Mouse (Mus musculus): ENCODE results near the gene Gspt1. TPM values are rescaled to one million over a fixed set of nuclear protein-coding genes. Genes with fewer than 3 reads are reported as not detected.
"Not testable (repeated sequence)": the region's sequence is repeated elsewhere in the genome, so short reads cannot be mapped to it uniquely, and the experiment has no call there.

Gspt1 gene
- polyA plus RNA-seq (2016; fragmentation: Nextera tagmentation; extraction: Ambion mirVana) = 70.6 and 83.2 TPM in 2 replicates

- Histone ChIP-seq H3K27me3 (ENCODE audit: insufficient read depth, poor library complexity, severe bottlenecking) (no peaks in the 10 kb centered on the region), H3K4me3 (peak within 1 kb of the TSS; percentile 99), H3K36me3 (peaks cover 4% of the 10 kb centered on the region; the same call in 1 of the 2 replicates), H3K4me1 (replicated peaks) (peaks cover 18% of the 10 kb centered on the region), H3K27ac (peak within 1 kb of the TSS; percentile 97), H3K9me3 (no peaks in the 10 kb centered on the region)
- DNase-seq (ENCODE audit: low spot score) = peak; percentile 99
- WGBS = under 1% methylated on average over 75 of the region's 76 CpGs
These were observed at the start of gene Gspt1 for GRCm38 (mm10) chr16:11253898-11254722. Gspt1 (minus strand) TSS chr16:11254325.

GRCm38 (mm10) chr16:11303741-11304140 is 49.6 kb upstream of the Gspt1 start:
- no peaks in the 10 kb centered on the region for H3K36me3 ChIP-seq
- no peak overlapping the region for H3K4me3 ChIP-seq
- no peaks in the 10 kb centered on the region for H3K27me3 ChIP-seq (ENCODE audit: insufficient read depth, poor library complexity, severe bottlenecking)
- H3K9me3 ChIP-seq = no peaks in the 10 kb centered on the region
- no peak overlapping the region for H3K27ac ChIP-seq
- DNase-seq (ENCODE audit: low spot score) = no peak
- H3K4me1 ChIP-seq (replicated peaks) = no peaks in the 10 kb centered on the region

- not testable (repeated sequence) for DNase-seq (ENCODE audit: low spot score); H3K4me1 ChIP-seq (replicated peaks); H3K4me3 ChIP-seq; H3K27me3 ChIP-seq (ENCODE audit: insufficient read depth, poor library complexity, severe bottlenecking); H3K27ac ChIP-seq; H3K36me3 ChIP-seq; H3K9me3 ChIP-seq
- WGBS = 72% methylated on average over 1 of the region's 1 CpGs
These were observed 43.6 kb upstream of the Gspt1 start for GRCm38 (mm10) chr16:11297700-11298099.

GRCm38 (mm10) chr16:11295583-11295982 is 41.5 kb upstream of the Gspt1 start:
- 74% methylated on average over 4 of the region's 4 CpGs for WGBS
- H3K27ac ChIP-seq = not testable (repeated sequence)

GRCm38 (mm10) chr16:11288873-11289272 is 34.7 kb upstream of the Gspt1 start:
- WGBS = 88% methylated on average over 8 of the region's 8 CpGs
- peaks cover 15% of the 10 kb centered on the region for H3K9me3 ChIP-seq
- not testable (repeated sequence) for DNase-seq (ENCODE audit: low spot score); H3K4me1 ChIP-seq (replicated peaks); H3K4me3 ChIP-seq; H3K27me3 ChIP-seq (ENCODE audit: insufficient read depth, poor library complexity, severe bottlenecking); H3K36me3 ChIP-seq; H3K27ac ChIP-seq

More at GRCm38 (mm10) chr16:11295583-11295982, 41.5 kb upstream of the Gspt1 start:
- H3K36me3 ChIP-seq; H3K9me3 ChIP-seq; H3K4me3 ChIP-seq; H3K27me3 ChIP-seq (ENCODE audit: insufficient read depth, poor library complexity, severe bottlenecking); DNase-seq (ENCODE audit: low spot score); H3K4me1 ChIP-seq (replicated peaks): not testable (repeated sequence)

GRCm38 (mm10) chr16:11285949-11286348 is 31.8 kb upstream of the Gspt1 start:
- no peaks in the 10 kb centered on the region for H3K4me1 ChIP-seq (replicated peaks)
- no peak overlapping the region for H3K27ac ChIP-seq
- DNase-seq (ENCODE audit: low spot score) = no peak
- WGBS = 94% methylated on average over 2 of the region's 2 CpGs
- no peaks in the 10 kb centered on the region for H3K36me3 ChIP-seq
- H3K4me3 ChIP-seq = no peak overlapping the region
- H3K9me3 ChIP-seq = peaks cover 15% of the 10 kb centered on the region
- H3K27me3 ChIP-seq (ENCODE audit: insufficient read depth, poor library complexity, severe bottlenecking) = no peaks in the 10 kb centered on the region

GRCm38 (mm10) chr16:11284881-11285280 is 30.8 kb upstream of the Gspt1 start:
- WGBS = 89% methylated on average over 2 of the region's 2 CpGs
- H3K36me3 ChIP-seq = no peaks in the 10 kb centered on the region
- no peak for DNase-seq (ENCODE audit: low spot score)
- peaks cover 7% of the 10 kb centered on the region for H3K9me3 ChIP-seq
- H3K4me1 ChIP-seq (replicated peaks) = no peaks in the 10 kb centered on the region
- H3K27ac ChIP-seq = no peak overlapping the region
- no peak overlapping the region for H3K4me3 ChIP-seq
- no peaks in the 10 kb centered on the region for H3K27me3 ChIP-seq (ENCODE audit: insufficient read depth, poor library complexity, severe bottlenecking)

- no peaks in the 10 kb centered on the region for H3K27me3 ChIP-seq (ENCODE audit: insufficient read depth, poor library complexity, severe bottlenecking)
- DNase-seq (ENCODE audit: low spot score) = no peak
- H3K27ac ChIP-seq = no peak overlapping the region
- H3K4me1 ChIP-seq (replicated peaks) = no peaks in the 10 kb centered on the region
- no peaks in the 10 kb centered on the region for H3K9me3 ChIP-seq
- WGBS = 80% methylated on average over 5 of the region's 5 CpGs
- no peaks in the 10 kb centered on the region for H3K36me3 ChIP-seq
- H3K4me3 ChIP-seq = no peak overlapping the region
These were observed 28.6 kb upstream of the Gspt1 start for GRCm38 (mm10) chr16:11282655-11283232.

- Histone ChIP-seq H3K9me3 (no peaks in the 10 kb centered on the region), H3K27me3 (ENCODE audit: insufficient read depth, poor library complexity, severe bottlenecking) (no peaks in the 10 kb centered on the region), H3K4me1 (replicated peaks) (0 out of 2 replicates have a peak, but pooled peaks cover 2% of the 10 kb centered on the region), H3K27ac (no peak overlapping the region), H3K4me3 (no peak overlapping the region), H3K36me3 (no peaks in the 10 kb centered on the region)
- DNase-seq (ENCODE audit: low spot score) = no peak
- WGBS = 74% methylated on average over 6 of the region's 6 CpGs
These were observed 24.7 kb upstream of the Gspt1 start for GRCm38 (mm10) chr16:11278778-11279177.

- H3K27ac ChIP-seq = no peak overlapping the region
- no peaks in the 10 kb centered on the region for H3K27me3 ChIP-seq (ENCODE audit: insufficient read depth, poor library complexity, severe bottlenecking)
- H3K9me3 ChIP-seq = no peaks in the 10 kb centered on the region
- WGBS = 49% methylated on average over 3 of the region's 3 CpGs
- 0 out of 2 replicates have a peak, but pooled peaks cover 8% of the 10 kb centered on the region for H3K4me1 ChIP-seq (replicated peaks)
- no peak for DNase-seq (ENCODE audit: low spot score)
- no peak overlapping the region for H3K4me3 ChIP-seq
- H3K36me3 ChIP-seq = no peaks in the 10 kb centered on the region
These were observed 22.8 kb upstream of the Gspt1 start for GRCm38 (mm10) chr16:11276888-11277287.

- H3K9me3 ChIP-seq = no peaks in the 10 kb centered on the region
- H3K36me3 ChIP-seq = no peaks in the 10 kb centered on the region
- no peaks in the 10 kb centered on the region for H3K27me3 ChIP-seq (ENCODE audit: insufficient read depth, poor library complexity, severe bottlenecking)
- H3K4me3 ChIP-seq = no peak overlapping the region
- no peak overlapping the region for H3K27ac ChIP-seq
- 0 out of 2 replicates have a peak, but pooled peaks cover 6% of the 10 kb centered on the region for H3K4me1 ChIP-seq (replicated peaks)
- no peak for DNase-seq (ENCODE audit: low spot score)
These were observed 16.9 kb upstream of the Gspt1 start for GRCm38 (mm10) chr16:11271073-11271472.

GRCm38 (mm10) chr16:11270642-11271041 is 16.5 kb upstream of the Gspt1 start:
- no peak overlapping the region for H3K4me3 ChIP-seq
- H3K36me3 ChIP-seq = no peaks in the 10 kb centered on the region
- no peaks in the 10 kb centered on the region for H3K9me3 ChIP-seq
- H3K4me1 ChIP-seq (replicated peaks) = 0 out of 2 replicates have a peak, but pooled peaks cover 6% of the 10 kb centered on the region
- H3K27me3 ChIP-seq (ENCODE audit: insufficient read depth, poor library complexity, severe bottlenecking) = no peaks in the 10 kb centered on the region
- no peak overlapping the region for H3K27ac ChIP-seq
- 91% methylated on average over 2 of the region's 2 CpGs for WGBS
- DNase-seq (ENCODE audit: low spot score) = no peak

GRCm38 (mm10) chr16:11269808-11270207 is 15.7 kb upstream of the Gspt1 start:
- no peaks in the 10 kb centered on the region for H3K36me3 ChIP-seq
- no peak overlapping the region for H3K4me3 ChIP-seq
- DNase-seq (ENCODE audit: low spot score) = peak; percentile 4
- whole genome bisulfite sequencing = 26% methylated on average over 6 of the region's 6 CpGs
- 0 out of 2 replicates have a peak, but pooled peaks cover 6% of the 10 kb centered on the region for H3K4me1 ChIP-seq (replicated peaks)
- no peaks in the 10 kb centered on the region for H3K27me3 ChIP-seq (ENCODE audit: insufficient read depth, poor library complexity, severe bottlenecking)
- no peak overlapping the region for H3K27ac ChIP-seq
- no peaks in the 10 kb centered on the region for H3K9me3 ChIP-seq

Data from hindbrain, embryonic 10.5 days (tissue).